Mouse (Mus musculus): ENCODE measurements around the gene Mark2. TPM values are rescaled to one million over a fixed set of nuclear protein-coding genes. Genes with fewer than 3 reads are reported as not detected.

The Mark2 gene
- polyA plus RNA-seq, 1 experiment from 2014 or later: 61.2 TPM

DNA sequence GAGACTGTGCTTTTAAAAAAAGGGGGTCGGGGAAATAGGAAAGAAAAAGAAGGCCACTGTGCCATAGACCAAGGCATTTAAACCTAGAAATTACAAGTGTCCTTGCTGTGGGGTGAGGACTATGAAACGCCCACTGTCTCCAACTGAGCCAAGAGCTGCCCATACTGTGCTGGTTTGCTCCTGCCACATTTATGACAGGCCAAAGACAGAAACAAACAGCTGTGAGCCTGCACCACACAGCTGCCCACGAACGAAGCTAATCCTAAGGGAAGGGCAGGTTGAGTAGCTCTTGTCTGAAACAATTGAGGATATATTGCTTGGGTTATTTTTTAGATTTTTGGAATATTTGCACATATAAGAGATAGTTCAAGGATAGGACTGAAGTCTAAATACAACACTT, 24.8 kb downstream of the Mark2 start:
- no peaks in the 10 kb centered on the region; the same call in 1 of the 2 replicates for H3K36me3 ChIP-seq (ENCODE audit: control insufficient read depth, insufficient read depth, low read length)
- no peak overlapping the region for H3K4me3 ChIP-seq (ENCODE audit: low read depth, low read length)
- no peak overlapping the region for H3K27ac ChIP-seq (ENCODE audit: low read depth, low read length)
- 82% methylated on average over 4 of the region's 4 CpGs for WGBS
- no peak for DNase-seq (ENCODE audit: low spot score)
- no peaks in the 10 kb centered on the region for H3K4me1 ChIP-seq (replicated peaks; ENCODE audit: control insufficient read depth, insufficient read depth, low read length)
- H3K4me2 ChIP-seq (ENCODE audit: low read depth, low read length, severe bottlenecking): no peak overlapping the region
- H3K27me3 ChIP-seq (ENCODE audit: control insufficient read depth, insufficient read depth, low read length): no peaks in the 10 kb centered on the region
- no peak overlapping the region for H3K9ac ChIP-seq (ENCODE audit: low read length)
- H3K9me3 ChIP-seq (ENCODE audit: control insufficient read depth, low read length): no peaks in the 10 kb centered on the region
- no peak for ATAC-seq (replicated peaks; ENCODE audit: low FRiP score)

DNA sequence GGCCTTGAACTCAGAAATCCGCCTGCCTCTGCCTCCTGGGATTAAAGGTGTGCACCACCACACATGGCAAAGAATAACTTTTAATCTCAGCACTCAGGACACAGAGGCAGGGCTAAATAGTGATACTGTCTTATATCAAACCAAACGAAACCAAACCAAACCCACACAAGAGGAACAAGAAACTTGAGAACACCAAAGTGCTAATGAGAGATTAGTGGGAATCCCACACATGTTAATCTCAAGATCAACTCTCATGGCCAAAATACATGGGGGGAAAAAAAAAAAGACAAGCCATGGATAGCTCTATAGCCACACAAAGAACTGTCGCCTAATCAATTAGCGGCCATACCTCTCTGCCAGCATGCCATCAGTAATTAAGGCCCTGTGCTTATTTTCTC, 26.1 kb downstream of the Mark2 start:
- no peak for ATAC-seq (replicated peaks; ENCODE audit: low FRiP score)
- no peak for DNase-seq (ENCODE audit: low spot score)
- Histone ChIP-seq H3K4me2 (ENCODE audit: low read depth, low read length, severe bottlenecking) (no peak overlapping the region), H3K27me3 (ENCODE audit: control insufficient read depth, insufficient read depth, low read length) (no peaks in the 10 kb centered on the region), H3K4me1 (replicated peaks; ENCODE audit: control insufficient read depth, insufficient read depth, low read length) (peaks cover 9% of the 10 kb centered on the region), H3K9ac (ENCODE audit: low read length) (no peak overlapping the region), H3K36me3 (ENCODE audit: control insufficient read depth, insufficient read depth, low read length) (no peaks in the 10 kb centered on the region), H3K9me3 (ENCODE audit: control insufficient read depth, low read length) (no peaks in the 10 kb centered on the region), H3K4me3 (ENCODE audit: low read depth, low read length) (no peak overlapping the region), H3K27ac (ENCODE audit: low read depth, low read length) (no peak overlapping the region)
- WGBS: 69% methylated on average over 4 of the region's 4 CpGs

DNA sequence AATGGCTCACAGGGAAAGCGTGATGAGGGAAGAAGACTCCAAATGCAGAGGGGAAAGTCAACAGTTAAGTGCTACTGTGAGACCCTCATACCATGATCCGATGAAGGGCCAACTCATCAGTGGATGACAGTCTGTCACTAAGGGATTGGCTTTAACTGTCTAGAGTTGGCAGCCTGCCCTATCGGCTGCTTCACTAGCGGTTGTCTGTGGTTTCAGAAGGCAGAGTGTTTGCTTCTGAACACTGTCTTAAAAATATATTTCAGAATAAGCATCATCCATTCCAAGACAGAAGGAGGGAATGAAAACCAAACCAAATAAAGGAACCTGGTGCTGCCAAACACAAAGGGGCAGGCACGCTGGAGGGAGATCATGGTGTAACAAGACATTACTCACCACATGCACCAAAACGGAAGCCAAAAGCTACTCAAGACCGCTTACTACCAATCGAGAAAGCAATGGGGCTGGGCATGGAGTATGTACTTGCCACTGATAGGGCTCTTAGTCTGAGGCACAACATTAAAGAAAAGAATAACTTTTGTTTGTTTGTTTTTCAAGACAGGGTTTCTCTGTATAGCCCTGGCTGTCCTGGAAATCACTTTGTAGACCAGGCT, 26.6 kb downstream of the Mark2 start:
- ATAC-seq (replicated peaks; ENCODE audit: low FRiP score) (no peak), DNase-seq (ENCODE audit: low spot score) (no peak)
- Histone ChIP-seq H3K9me3 (ENCODE audit: control insufficient read depth, low read length) (no peaks in the 10 kb centered on the region), H3K36me3 (ENCODE audit: control insufficient read depth, insufficient read depth, low read length) (no peaks in the 10 kb centered on the region), H3K27ac (ENCODE audit: low read depth, low read length) (no peak overlapping the region), H3K4me3 (ENCODE audit: low read depth, low read length) (no peak overlapping the region), H3K4me2 (ENCODE audit: low read depth, low read length, severe bottlenecking) (no peak overlapping the region), H3K4me1 (replicated peaks; ENCODE audit: control insufficient read depth, insufficient read depth, low read length) (peaks cover 11% of the 10 kb centered on the region), H3K9ac (ENCODE audit: low read length) (no peak overlapping the region), H3K27me3 (ENCODE audit: control insufficient read depth, insufficient read depth, low read length) (no peaks in the 10 kb centered on the region)
- WGBS: 95% methylated on average over 8 of the region's 8 CpGs

GRCm38 (mm10) chr19:7313660-7314059, 28.0 kb downstream of the Mark2 start:
- H3K4me3 ChIP-seq (ENCODE audit: low read depth, low read length): no peak overlapping the region
- ATAC-seq (replicated peaks; ENCODE audit: low FRiP score) (no peak), DNase-seq (ENCODE audit: low spot score) (no peak)
- H3K4me1 ChIP-seq (replicated peaks; ENCODE audit: control insufficient read depth, insufficient read depth, low read length): peaks cover 11% of the 10 kb centered on the region
- no peaks in the 10 kb centered on the region for H3K9me3 ChIP-seq (ENCODE audit: control insufficient read depth, low read length)
- no peak overlapping the region for H3K9ac ChIP-seq (ENCODE audit: low read length)
- WGBS: 95% methylated on average over 2 of the region's 2 CpGs
- no peaks in the 10 kb centered on the region for H3K27me3 ChIP-seq (ENCODE audit: control insufficient read depth, insufficient read depth, low read length)
- no peaks in the 10 kb centered on the region for H3K36me3 ChIP-seq (ENCODE audit: control insufficient read depth, insufficient read depth, low read length)
- H3K27ac ChIP-seq (ENCODE audit: low read depth, low read length): no peak overlapping the region
- no peak overlapping the region for H3K4me2 ChIP-seq (ENCODE audit: low read depth, low read length, severe bottlenecking)

DNA sequence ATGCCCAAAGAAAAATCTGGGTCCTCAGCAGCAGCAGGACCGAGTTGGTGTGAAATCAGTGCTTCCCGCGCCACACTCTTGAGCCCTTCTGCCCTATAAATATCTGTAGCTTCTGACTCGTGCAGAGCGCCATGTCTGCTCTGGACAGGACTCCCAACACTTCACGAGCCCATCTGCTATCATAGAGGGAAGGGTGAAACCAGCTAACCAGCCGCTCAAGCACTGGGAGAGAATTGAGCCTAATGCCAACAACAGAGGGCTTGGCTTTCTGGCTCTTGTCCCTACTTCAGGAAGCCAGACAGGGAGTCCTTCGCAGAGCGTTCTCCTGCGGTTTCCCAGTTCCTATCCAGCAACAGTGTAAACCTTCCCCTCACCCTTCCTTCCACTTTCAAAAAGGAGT, 30.4 kb downstream of the Mark2 start:
- Histone ChIP-seq H3K4me1 (replicated peaks; ENCODE audit: control insufficient read depth, insufficient read depth, low read length) (peaks cover 18% of the 10 kb centered on the region), H3K9me3 (ENCODE audit: control insufficient read depth, low read length) (no peaks in the 10 kb centered on the region), H3K4me3 (ENCODE audit: low read depth, low read length) (no peak overlapping the region), H3K4me2 (ENCODE audit: low read depth, low read length, severe bottlenecking) (no peak overlapping the region), H3K9ac (ENCODE audit: low read length) (no peak overlapping the region), H3K27ac (ENCODE audit: low read depth, low read length) (no peak overlapping the region), H3K27me3 (ENCODE audit: control insufficient read depth, insufficient read depth, low read length) (no peaks in the 10 kb centered on the region), H3K36me3 (ENCODE audit: control insufficient read depth, insufficient read depth, low read length) (no peaks in the 10 kb centered on the region)
- DNase-seq (ENCODE audit: low spot score): no peak
- 46% methylated on average over 10 of the region's 10 CpGs for WGBS
- ATAC-seq (replicated peaks; ENCODE audit: low FRiP score): no peak

DNA sequence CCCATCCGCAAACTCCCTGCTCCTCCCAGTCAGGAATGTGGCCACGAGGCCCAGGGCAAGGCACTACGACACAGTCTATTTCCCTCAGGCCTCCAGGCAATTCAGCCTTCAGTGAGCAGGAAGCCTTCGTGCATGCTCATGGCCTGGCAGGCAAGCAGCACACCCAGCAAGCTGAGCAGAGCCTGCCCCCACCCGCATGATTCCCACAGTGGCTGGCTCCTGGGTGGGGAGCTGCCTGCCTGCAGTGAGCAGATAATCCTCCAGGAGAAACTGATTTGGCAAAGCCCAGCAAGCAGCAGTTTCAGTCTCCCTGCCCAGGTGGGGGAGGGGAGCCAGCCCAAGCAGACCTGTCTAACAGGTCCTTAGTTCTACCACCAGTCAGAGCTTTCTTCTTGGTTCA, 31.0 kb downstream of the Mark2 start:
- Histone ChIP-seq H3K4me3 (ENCODE audit: low read depth, low read length) (no peak overlapping the region), H3K9me3 (ENCODE audit: control insufficient read depth, low read length) (no peaks in the 10 kb centered on the region), H3K27ac (ENCODE audit: low read depth, low read length) (no peak overlapping the region), H3K27me3 (ENCODE audit: control insufficient read depth, insufficient read depth, low read length) (no peaks in the 10 kb centered on the region), H3K4me1 (replicated peaks; ENCODE audit: control insufficient read depth, insufficient read depth, low read length) (peaks cover 18% of the 10 kb centered on the region), H3K4me2 (ENCODE audit: low read depth, low read length, severe bottlenecking) (no peak overlapping the region), H3K36me3 (ENCODE audit: control insufficient read depth, insufficient read depth, low read length) (no peaks in the 10 kb centered on the region), H3K9ac (ENCODE audit: low read length) (no peak overlapping the region)
- WGBS: 17% methylated on average over 5 of the region's 5 CpGs
- ATAC-seq (replicated peaks; ENCODE audit: low FRiP score) (no peak), DNase-seq (ENCODE audit: low spot score) (peak; percentile 67)

- Histone ChIP-seq H3K27ac (ENCODE audit: low read depth, low read length) (no peak overlapping the region), H3K4me2 (ENCODE audit: low read depth, low read length, severe bottlenecking) (no peak overlapping the region), H3K36me3 (ENCODE audit: control insufficient read depth, insufficient read depth, low read length) (no peaks in the 10 kb centered on the region), H3K27me3 (ENCODE audit: control insufficient read depth, insufficient read depth, low read length) (no peaks in the 10 kb centered on the region), H3K4me1 (replicated peaks; ENCODE audit: control insufficient read depth, insufficient read depth, low read length) (peaks cover 18% of the 10 kb centered on the region), H3K9ac (ENCODE audit: low read length) (no peak overlapping the region), H3K4me3 (ENCODE audit: low read depth, low read length) (no peak overlapping the region), H3K9me3 (ENCODE audit: control insufficient read depth, low read length) (no peaks in the 10 kb centered on the region)
- 57% methylated on average over 2 of the region's 2 CpGs for WGBS
- DNase-seq (ENCODE audit: low spot score): no peak
- ATAC-seq (replicated peaks; ENCODE audit: low FRiP score): no peak
Observed at GRCm38 (mm10) chr19:7309738-7310330, 31.8 kb downstream of the Mark2 start.

DNA sequence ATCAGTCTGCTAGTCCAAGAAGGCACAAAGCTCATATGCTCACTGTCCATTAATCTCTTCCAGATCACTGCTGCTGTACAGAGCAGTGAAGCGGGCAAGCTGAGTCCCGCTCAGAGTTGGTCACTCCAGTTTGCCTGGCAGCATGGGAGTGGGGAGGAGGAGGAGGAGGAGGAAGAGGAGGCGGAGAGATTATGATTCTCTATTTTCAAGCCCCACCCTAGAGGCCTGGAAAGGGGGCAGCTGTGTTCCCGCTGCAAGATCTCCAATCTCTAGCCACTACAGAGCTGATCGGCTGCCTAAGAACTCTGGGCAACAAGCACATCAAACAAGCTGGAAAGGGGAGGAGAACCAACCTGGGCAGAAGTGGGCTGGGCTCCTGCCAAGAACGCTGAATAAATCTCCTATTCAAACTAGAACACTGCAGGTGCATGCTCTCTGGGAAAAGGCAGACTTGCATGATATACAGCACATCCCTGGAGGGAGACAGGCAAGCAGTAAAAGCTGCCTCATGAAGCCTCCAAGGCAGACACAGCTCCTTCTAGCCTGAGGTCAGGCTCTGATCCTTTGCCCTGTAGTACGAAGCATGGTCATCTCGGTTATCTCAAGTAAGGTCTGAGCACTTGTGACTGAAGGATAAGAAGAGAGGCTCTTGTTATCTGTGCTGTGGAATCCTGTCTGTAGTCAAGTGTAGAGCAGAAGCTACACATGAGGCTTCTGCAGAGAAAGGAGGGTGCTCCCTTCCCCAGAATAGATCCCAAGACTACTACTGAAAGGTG, 33.5 kb downstream of the Mark2 start:
- peaks cover 18% of the 10 kb centered on the region for H3K4me1 ChIP-seq (replicated peaks; ENCODE audit: control insufficient read depth, insufficient read depth, low read length)
- DNase-seq (ENCODE audit: low spot score) (no peak), ATAC-seq (replicated peaks; ENCODE audit: low FRiP score) (no peak)

More for the DNA sequence above, 33.5 kb downstream of the Mark2 start:
- H3K36me3 ChIP-seq (ENCODE audit: control insufficient read depth, insufficient read depth, low read length): no peaks in the 10 kb centered on the region
- peak overlapping the region; percentile 25; the same call in 1 of the 2 replicates for H3K27ac ChIP-seq (ENCODE audit: low read depth, low read length)
- no peak overlapping the region for H3K4me3 ChIP-seq (ENCODE audit: low read depth, low read length)
- H3K4me2 ChIP-seq (ENCODE audit: low read depth, low read length, severe bottlenecking): no peak overlapping the region
- no peaks in the 10 kb centered on the region for H3K27me3 ChIP-seq (ENCODE audit: control insufficient read depth, insufficient read depth, low read length)
- H3K9ac ChIP-seq (ENCODE audit: low read length): no peak overlapping the region
- 51% methylated on average over 8 of the region's 8 CpGs for WGBS
- H3K9me3 ChIP-seq (ENCODE audit: control insufficient read depth, low read length): no peaks in the 10 kb centered on the region
